Mouse (Mus musculus) embryo, embryonic 10 days (tissue): ENCODE data around the gene Dppa4.
"Not testable (repeated sequence)": the region's sequence is repeated elsewhere in the genome, so short reads cannot be mapped to it uniquely, and the experiment has no call there.

Experiments
- DNase-seq: peaks from one replicate; pipeline ENCODE4 v3.0.0-alpha.2; 2015; ENCODE audit warnings: low spot score

The Dppa4 gene

GRCm38 (mm10) chr16:48283517-48283916 lies at the start of gene Dppa4:
Gene Dppa4, plus strand, starts transcription at chr16:48283733.
- DNase-seq = no peak

DNA sequence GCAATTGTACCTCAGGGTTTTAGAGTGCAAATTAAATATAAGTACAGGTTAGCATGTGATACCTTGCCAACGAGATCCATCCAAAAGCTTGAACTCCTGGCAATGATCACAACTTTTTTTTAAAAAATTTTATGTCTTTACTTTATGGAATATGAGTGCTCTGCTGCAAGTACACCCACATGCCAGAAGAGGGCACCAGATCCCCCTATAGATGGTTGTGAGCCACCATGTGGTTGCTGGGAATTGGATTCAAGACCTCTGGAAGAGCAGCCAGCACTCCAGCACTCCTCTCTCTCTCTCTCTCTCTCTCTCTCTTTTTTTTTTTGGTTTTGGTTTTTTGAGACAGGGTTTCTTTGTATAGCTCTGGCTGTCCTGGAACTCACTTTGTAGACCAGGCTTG lies 48.5 kb upstream of the Dppa4 start:
- DNase-seq = no peak

- no peak for DNase-seq
These were observed 45.9 kb upstream of the Dppa4 start for GRCm38 (mm10) chr16:48237676-48238075.

GRCm38 (mm10) chr16:48247044-48247661 lies 36.4 kb upstream of the Dppa4 start:
- DNase-seq = no peak

DNA sequence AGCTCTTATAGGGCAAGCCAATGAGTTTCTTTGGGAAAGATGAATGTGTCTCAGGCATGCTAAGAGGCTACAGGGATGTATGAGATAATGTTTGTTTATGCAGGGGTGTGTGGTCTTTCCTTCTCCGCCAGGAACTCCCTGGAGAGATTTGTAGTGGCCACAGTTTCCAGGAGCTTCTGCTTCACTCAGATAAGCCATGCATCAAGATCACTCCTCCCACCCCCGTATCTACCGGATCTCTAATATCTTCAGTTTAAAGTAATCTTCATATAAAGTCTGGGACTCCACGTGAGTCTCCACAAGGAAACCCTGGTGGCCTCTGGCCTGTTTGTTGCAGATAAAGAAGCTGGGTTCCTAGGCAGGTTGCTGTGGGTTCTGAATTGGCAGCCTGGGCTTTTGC lies 30.7 kb upstream of the Dppa4 start:
- no peak for DNase-seq

DNA sequence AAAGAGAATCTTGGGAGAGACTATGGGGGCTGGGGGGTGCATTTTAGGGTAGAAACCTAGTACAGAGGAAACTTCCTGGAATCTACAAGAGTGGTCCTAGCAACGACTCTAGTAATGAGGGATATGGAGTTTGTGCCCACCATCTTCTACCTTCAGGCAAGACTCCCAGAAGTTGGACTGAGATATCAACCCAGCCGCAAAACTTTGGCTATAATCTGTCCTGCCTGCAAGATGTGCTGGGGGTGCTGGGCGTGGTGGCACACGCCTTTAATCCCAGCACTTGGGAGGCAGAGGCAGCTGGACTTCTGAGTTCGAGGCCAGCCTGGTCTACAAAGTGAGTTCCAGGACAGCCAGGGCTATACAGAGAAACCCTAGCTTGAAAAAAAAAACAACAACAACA lies 28.9 kb upstream of the Dppa4 start:
- no peak for DNase-seq

DNA sequence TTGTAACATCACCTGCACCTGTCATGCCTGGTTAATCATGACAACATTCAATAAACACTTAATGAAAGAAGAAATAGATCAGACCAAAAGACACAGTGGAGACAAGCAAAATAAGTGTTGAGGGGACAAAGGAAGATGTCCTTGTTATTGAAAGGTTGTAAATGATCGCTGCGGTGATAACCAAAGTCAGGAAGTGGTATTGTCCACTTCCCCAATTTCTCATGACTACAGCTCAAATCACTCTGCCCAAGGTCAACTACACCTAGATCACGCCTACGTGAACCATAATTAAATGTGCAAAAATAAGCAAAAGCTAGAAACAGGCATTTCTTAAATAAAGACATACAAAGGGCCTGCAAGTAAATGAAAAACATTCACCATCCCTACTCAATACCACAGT lies 24.0 kb upstream of the Dppa4 start:
- DNase-seq = no peak

DNA sequence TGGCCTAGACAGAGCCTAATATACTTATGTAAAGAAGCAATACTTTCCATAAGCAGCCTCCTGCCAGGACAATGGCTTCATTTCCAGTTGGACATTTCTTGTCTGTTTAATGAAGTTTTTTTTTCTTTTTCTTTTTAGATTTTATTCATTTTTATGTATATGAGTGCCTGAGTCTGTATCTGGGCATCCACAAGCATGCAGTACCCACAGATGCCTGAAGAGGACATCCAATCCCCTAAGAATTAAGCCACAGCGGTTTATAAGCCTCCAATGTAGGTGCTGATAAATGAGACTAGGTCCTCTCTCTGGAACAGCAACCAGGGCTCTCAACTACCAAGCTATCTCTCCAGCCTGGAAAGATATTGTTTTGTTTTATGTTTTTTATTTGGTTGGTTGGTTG lies 20.6 kb upstream of the Dppa4 start:
- DNase-seq = no peak

- DNase-seq = no peak
These were observed 17.7 kb upstream of the Dppa4 start for GRCm38 (mm10) chr16:48265856-48266255.

GRCm38 (mm10) chr16:48276940-48277339 lies 6.6 kb upstream of the Dppa4 start:
- no peak for DNase-seq

GRCm38 (mm10) chr16:48280883-48281282 lies 2.6 kb upstream of the Dppa4 start:
- no peak for DNase-seq

GRCm38 (mm10) chr16:48282801-48283200 lies 732 bp upstream of the Dppa4 start:
- no peak for DNase-seq

DNA sequence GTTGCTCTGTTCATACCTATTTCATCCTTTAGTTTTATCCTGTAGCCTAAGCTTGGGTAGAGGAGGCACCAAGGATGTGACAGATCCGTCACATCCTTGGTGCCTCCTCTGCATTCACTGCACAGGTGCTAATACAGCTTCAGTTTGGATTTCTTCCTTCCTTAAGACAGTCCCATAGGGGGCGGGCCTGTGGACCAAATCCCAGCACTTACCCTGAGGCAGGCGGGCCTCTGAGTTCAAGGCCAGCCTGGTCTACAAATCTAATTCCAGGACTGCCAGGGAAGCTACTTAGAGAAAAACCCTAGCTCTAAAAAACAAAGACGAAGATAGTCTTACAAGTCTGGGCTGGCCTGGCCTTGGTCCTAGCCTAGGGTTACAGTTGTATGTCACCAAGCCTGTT lies 2.0 kb downstream of the Dppa4 start:
- no peak for DNase-seq

GRCm38 (mm10) chr16:48297384-48298136 lies 14.0 kb downstream of the Dppa4 start:
- no peak for DNase-seq

GRCm38 (mm10) chr16:48299884-48300283 lies 16.4 kb downstream of the Dppa4 start:
- DNase-seq = no peak

GRCm38 (mm10) chr16:48303509-48303908 lies 20.0 kb downstream of the Dppa4 start, which contains the start of gene Dppa2:
Gene Dppa2, plus strand, starts transcription at chr16:48303908.
- DNase-seq = no peak

DNA sequence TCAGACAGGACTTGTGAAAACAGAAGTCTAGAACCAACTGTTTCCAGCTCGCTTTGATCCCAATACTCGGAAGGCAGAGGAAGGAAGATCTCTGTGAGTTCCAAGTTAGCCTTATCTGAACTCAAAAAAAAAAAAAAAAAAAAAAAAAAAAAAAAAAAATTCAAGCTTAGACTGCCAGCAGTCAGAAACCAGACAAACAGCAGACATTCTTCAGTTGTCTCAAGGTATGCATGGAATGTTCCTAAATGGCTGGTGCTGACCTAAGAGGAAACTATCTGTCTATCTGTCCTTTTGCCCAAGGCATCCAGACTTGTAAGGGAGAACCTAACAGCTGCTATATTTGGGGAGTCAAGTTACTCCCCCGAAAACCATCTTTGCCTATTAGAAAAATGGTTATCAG lies 20.4 kb downstream of the Dppa4 start:
- DNase-seq = peak; percentile 15

DNA sequence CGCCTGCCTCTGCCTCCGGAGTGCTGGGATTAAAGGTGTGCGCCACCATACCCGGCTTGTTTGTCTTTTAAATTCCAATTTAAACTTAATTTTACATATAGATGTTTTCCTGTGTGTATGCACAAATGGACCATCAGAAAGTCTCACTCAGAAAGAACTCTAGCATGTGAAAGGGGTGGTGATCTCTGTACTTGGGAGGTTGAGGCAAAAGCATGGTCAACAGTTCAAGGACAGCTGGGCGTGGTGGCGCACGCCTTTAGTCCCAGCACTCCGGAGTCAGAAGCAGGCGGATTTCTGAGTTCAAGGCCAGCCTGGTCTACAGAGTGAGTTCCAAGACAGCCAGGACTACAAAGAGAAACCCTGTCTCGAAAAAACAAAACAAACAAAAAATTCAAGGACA lies 25.4 kb downstream of the Dppa4 start:
- DNase-seq = not testable (repeated sequence)

DNA sequence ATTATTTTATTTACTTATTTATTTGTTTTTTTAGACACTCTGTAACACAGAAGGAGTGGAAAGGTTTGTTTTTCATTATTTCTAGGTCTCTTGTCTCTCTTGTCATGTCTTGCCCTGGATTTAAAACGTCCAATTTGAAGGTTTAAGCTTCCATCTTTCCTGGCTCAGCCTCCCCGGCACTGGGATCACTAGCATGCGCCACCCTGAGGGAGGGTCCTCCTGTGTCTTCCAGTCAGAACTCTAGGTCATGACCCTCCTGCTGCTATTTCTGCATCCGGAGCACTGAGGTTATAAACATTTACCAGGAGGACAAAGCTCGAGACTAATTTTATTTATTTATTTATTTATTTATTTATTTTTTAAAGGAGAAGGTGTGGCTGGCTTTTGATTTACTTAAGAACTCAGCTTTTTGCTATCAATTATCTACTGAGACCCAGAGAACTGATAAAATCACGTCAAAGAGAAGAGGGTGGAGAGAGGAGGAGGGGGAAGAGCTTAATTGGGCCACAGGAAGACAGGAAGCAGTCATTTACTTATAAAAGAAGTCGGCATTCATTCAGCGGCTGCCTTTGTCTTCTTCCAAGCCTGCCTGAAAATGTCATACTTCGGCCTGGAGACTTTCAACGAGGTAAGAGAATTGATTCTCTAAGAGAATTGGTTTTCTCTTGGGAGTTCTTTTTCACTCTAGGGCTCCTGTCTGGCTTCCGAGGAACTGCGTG lies 26.5 kb downstream of the Dppa4 start:
- no peak for DNase-seq

DNA sequence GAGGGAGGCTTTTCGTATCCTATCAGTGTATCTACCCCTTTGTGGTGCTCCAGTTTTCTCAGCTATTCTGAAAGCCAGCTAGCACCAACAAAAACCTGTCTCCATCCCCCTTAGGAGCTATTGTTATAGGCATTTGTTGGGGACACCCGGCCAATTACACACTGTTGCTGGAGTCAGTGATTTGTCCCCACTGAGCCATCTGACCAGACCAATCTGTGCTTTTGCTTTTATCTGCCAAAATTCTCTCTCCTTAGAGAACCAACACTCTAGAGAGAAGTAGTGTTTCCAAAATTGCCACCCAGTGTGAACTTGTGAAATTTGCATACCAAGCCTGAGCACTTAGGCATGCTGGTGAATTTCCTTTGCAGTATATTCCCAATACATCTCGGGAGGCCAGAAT lies 31.8 kb downstream of the Dppa4 start:
- no peak for DNase-seq

- no peak for DNase-seq
These were observed 37.2 kb downstream of the Dppa4 start for GRCm38 (mm10) chr16:48320781-48321180.

- DNase-seq = no peak
These were observed 39.6 kb downstream of the Dppa4 start for GRCm38 (mm10) chr16:48323133-48323532.
